Mouse (Mus musculus) forelimb bud, embryonic 11.5 days (tissue): ENCODE measurements around the gene Lpin3.

ENCODE experiments used
- DNase-seq: peaks from one replicate; pipeline ENCODE4 v3.0.0-alpha.2; 2012; ENCODE audit warnings: low read depth, low spot score

The Lpin3 gene

DNA sequence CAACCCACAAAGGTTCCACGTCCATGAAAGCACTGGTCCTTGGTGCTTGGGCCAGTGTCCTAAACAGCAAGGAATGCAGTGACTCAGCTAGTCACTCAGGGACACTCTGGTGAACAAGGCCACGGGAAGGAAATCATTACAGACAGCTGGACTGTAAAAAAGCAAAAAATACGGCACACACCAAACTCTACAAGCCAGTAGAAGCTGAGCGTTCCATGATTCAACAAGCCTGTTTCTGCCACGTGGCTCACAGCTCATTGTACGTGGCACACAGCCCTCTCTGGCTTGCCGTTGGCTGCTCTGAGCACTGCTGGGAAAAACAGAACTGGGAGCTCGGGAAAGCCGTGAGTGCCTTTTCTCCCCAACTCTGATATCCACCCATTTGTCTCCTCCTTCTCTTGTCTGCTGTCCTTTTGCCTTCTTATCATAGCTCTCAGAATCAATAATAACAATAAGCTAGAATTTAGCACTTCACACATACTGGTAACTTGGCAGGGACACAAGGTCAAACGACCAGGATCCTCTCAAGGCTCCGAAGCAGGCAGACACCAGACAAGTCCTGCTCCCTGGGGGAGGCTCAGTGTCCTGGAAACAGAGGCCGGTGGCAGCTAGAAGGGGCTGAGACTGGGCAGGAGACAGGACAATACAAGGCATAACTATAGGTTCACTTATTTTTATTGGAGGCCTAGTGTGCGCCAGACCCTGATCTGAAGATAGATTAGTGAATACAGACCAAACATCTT, at the start of gene Lpin3:
Gene Lpin3, plus strand, starts transcription at position 218 of the 743 bp plus-strand sequence.
- no peak for DNase-seq

DNA sequence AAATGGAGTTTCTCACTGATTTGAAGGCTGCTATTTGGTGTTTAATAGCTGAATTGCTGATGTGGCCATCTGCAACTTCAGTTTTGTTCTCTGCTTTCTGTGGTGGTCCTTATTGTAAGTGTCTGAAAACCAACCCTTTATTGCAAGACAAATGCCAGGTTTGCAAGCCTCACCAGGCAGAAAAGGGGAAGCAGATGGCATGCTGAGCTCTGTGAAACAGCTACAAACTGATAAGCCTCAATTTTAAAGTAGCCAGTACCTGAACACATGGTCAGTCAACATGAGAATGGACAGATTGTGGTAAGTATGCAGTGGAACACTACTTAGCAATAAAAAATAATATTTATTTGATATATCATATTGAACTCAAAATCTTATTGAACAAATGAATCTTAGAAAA, 39.6 kb upstream of the Lpin3 start:
- no peak for DNase-seq

- no peak for DNase-seq
Measured at GRCm38 (mm10) chr2:160847664-160848063, 32.8 kb upstream of the Lpin3 start.

GRCm38 (mm10) chr2:160848186-160848585, 32.3 kb upstream of the Lpin3 start:
- no peak for DNase-seq

DNA sequence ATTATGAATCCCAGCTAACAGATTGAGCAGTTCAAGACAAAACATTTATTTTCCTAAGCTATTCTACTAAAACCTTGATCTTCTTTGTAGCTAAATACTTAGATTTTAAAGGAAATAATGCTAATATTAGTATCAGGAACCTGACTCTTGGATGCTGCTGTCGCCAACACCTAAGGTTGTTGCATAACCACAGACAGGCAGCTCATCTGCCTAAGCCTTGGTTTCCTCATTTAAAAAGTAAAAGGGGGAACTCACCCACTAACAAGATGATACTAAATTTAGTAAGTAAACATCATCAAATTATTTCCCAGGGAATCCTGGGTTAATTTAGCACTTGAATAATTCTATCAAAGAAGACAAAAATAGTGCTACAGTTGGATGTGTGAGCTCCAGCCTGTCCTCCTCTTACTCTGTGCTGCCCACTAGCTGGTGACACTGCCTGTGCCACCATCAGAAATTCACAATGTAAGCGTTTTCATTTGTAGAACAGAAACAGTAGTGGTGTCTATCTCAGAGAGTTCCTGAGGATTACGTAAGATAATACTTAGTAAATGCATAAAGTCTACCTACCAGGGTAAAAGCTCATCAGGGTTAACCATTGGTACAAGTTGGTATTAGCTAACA, 30.7 kb upstream of the Lpin3 start:
- DNase-seq = no peak

GRCm38 (mm10) chr2:160850360-160850759, 30.1 kb upstream of the Lpin3 start:
- no peak for DNase-seq

DNA sequence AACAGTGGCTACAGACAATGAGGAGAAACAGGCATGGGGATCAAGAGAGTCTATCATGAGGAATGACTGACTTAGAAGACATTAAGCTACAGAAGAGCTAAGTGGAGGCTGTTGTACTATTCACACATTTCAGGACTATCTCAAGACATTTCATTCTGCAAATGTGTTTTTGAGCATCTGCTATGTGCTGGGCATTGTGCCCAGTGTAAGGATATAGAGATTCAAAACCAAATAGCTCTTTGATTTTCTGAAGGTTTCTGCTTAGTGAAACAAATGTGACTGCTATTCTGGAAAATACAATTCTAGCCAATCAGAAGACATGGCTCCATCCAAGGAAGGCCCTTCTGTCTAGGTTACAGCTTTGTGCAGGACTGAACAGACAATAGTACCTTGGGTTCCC, 25.8 kb upstream of the Lpin3 start:
- no peak for DNase-seq

- DNase-seq = no peak
Measured at GRCm38 (mm10) chr2:160856359-160857102, 23.9 kb upstream of the Lpin3 start.

- DNase-seq = no peak
Measured at GRCm38 (mm10) chr2:160860363-160860762, 20.1 kb upstream of the Lpin3 start.

- no peak for DNase-seq
Measured at GRCm38 (mm10) chr2:160864112-160864511, 16.4 kb upstream of the Lpin3 start.

DNA sequence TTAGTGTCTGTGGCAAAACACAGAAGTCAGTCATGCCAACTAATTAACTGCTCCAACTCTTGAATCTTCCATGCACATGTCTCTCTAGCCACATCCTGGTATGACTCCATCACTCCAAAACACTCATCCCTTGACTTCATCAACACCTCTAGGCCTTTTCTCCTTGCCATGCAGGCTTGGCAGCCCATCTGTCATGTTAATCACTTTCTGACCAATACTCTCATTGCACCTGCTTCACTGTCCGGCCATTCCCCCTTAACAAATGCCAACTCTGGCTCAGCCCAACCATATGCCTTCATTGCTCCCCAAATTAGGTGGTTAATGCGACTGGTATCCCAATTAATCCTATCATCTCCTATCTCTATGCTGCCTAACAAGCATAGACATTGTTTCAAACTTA, 15.2 kb upstream of the Lpin3 start:
- DNase-seq = no peak

DNA sequence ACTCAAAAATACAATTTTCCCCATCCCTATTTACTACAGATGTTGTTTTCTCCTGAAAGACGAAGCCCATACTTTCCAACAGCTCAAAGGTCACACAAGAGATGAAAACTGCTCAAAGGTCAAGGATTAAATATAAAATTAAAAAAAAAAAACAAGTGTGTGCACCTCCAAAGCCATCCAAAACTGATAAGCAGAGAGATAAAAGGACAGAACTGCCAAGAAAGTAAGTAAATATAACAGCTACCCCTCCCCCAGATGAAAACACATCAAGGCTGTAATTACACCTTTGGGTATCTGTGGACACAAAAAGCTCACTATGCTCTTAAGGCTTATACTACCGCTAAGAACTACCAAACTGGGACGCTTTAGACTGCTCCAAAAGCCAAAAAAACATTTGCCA, 11.0 kb upstream of the Lpin3 start:
- DNase-seq = no peak

DNA sequence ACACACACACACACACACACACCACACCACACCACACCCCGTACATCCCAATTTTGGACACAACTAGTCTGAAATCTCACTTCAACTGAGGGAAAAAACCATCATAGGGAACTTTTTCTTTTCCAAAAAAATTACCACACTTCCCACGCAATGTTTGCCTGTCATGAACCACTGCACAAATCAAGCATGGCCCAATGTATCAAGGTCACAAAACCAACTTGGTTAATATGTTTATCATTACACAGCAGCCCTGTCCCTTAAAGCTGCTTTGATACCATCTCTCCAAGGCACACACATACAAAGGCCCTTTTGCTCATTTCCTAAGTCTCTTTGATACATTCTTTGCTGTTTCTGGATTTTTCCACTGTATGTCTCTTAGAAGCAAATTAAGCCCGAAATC, 9.2 kb upstream of the Lpin3 start:
- DNase-seq = no peak

GRCm38 (mm10) chr2:160872395-160872794, 8.1 kb upstream of the Lpin3 start:
- peak; percentile 18 for DNase-seq

DNA sequence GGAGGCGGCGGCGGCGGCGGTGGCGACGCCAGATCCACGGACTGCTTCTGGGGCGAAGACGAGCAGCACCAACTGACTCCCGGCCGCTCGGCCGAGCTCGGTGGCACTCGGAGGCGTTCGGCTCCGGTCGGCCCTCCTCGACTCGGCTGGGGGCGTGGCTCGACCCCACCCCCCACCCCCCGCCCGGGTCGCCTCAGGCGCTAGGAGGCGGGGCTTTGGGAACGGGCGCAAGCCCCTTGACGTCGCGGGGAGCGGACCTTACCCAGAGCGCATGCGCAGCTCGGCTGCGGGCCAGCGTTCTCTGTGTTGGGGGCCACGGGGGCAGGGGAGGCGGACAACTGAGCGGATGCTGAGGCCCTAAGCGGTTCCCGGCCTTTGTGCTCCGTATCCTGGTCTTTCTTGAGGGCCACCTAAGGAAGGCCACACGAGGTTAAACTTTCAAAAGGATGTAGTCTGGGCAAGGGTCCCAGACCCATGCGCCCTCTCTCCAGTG, 7.5 kb upstream of the Lpin3 start, which contains the start of gene Zhx3:
Gene Zhx3, minus strand, starts transcription at position 109 of the 493 bp plus-strand sequence.
- DNase-seq = peak; percentile 95

- no peak for DNase-seq
Measured at GRCm38 (mm10) chr2:160874231-160874877, 6.1 kb upstream of the Lpin3 start.

GRCm38 (mm10) chr2:160876115-160876514, 4.4 kb upstream of the Lpin3 start:
- no peak for DNase-seq

- DNase-seq = no peak
Measured at GRCm38 (mm10) chr2:160881462-160882101, 1.1 kb downstream of the Lpin3 start.

- no peak for DNase-seq
Measured at GRCm38 (mm10) chr2:160882436-160882835, 2.0 kb downstream of the Lpin3 start.

DNA sequence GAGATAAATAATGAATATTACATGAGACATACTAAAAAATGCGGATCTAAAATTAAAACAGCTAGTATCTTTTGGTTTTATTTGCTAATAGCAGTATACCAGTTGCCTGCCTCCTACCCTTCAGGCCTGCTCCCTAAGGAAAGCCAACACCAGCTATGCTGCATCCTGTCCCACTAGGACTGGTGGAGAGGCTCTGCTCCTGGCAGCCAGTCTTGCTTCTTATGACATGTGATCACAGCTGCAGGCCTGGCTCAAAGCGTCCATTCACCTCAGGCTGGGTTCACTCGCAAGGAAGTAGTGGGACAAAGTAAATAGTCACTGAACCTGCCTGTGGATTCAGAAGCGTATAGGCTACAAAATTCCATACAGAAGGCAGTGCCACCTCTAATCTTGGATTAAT, 3.4 kb downstream of the Lpin3 start:
- DNase-seq = no peak

GRCm38 (mm10) chr2:160884830-160885229, 4.4 kb downstream of the Lpin3 start:
- peak; percentile 72 for DNase-seq
